Comparison of ENCODE assay signal across 13 mouse cellular contexts in the genomic region with DNA sequence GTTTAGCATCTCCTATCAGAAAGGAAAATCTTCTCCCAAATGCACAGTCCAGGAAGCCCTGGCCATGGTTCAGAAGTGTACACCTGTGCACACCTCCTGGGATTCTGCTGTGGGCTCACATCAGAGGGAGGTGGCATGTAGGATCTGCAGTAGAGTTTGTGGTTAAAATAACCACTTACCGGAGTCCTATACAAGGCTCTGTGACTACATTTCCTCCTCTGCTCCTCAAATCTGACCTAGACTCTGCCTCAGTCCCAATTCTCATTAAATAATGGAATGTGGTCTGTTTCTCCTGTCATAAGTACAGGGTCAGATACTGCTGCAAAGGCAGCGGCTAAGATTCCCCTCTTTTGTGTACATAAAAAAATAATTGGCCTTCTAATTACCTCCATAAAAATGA. TPM values are rescaled to one million over a fixed set of nuclear protein-coding genes. Genes with fewer than 3 reads are reported as not detected.
DNase-seq lines count a peak whose midpoint lies in the region; ATAC-seq lines count a peak whose summit lies in the region.
"Had no signal": no experiment of that assay in that cellular context is flagged by ENCODE, and none has a peak within 500 bp of the region (broad histone marks: within the 10 kb centered on the region; RNA-seq: fewer than 3 reads in every experiment).

No protein-coding gene starts in this region.

- 54% methylated on average over 2 of the region's 2 CpGs for WGBS in hindbrain, embryonic 10.5 days
- 27% methylated on average over 2 of the region's 2 CpGs for WGBS in hindbrain, embryonic 11.5 days
- 48% methylated on average over 2 of the region's 2 CpGs for WGBS in embryonic facial prominence, embryonic 10.5 days
- WGBS in forebrain, embryonic 15.5 days: 21% methylated on average over 2 of the region's 2 CpGs
- 45% methylated on average over 2 of the region's 2 CpGs for WGBS in midbrain, embryonic 11.5 days

- no peaks in the 10 kb centered on the region for H3K9me3 ChIP-seq in hindbrain, embryonic 10.5 days
- no peaks in the 10 kb centered on the region for H3K9me3 ChIP-seq in hindbrain, embryonic 11.5 days (ENCODE audit: control insufficient read depth, low read length)
- H3K9me3 ChIP-seq in embryonic facial prominence, embryonic 10.5 days: no peaks in the 10 kb centered on the region
- no peaks in the 10 kb centered on the region for H3K9me3 ChIP-seq in forebrain, embryonic 15.5 days
- no peaks in the 10 kb centered on the region for H3K9me3 ChIP-seq in midbrain, embryonic 11.5 days (ENCODE audit: control insufficient read depth, low read length)

- no peak overlapping the region for H3K9ac ChIP-seq in hindbrain, embryonic 11.5 days (ENCODE audit: low read depth, low read length)
- H3K9ac ChIP-seq in forebrain, embryonic 15.5 days (replicated peaks): no peak overlapping the region
- H3K9ac ChIP-seq in midbrain, embryonic 11.5 days (ENCODE audit: low read length): no peak overlapping the region

- no peak for ATAC-seq in hindbrain, embryonic 11.5 days (ENCODE audit: low FRiP score)
- peak; percentile 32; the same call in 1 of the 2 replicates for ATAC-seq in forebrain, embryonic 15.5 days (replicated peaks)
- no peak for ATAC-seq in midbrain, embryonic 11.5 days (ENCODE audit: low FRiP score)

- H3K4me3 ChIP-seq in hindbrain, embryonic 10.5 days: 0 out of 2 replicates have a peak overlapping the region, but pooled peaks have one; percentile 47
- H3K4me3 ChIP-seq in hindbrain, embryonic 11.5 days (ENCODE audit: low read depth, low read length): no peak overlapping the region
- peak overlapping the region; percentile 52; the same call in 1 of the 2 replicates for H3K4me3 ChIP-seq in embryonic facial prominence, embryonic 10.5 days
- H3K4me3 ChIP-seq in forebrain, embryonic 15.5 days: peak overlapping the region; percentile 28; the same call in 1 of the 2 replicates
- no peak overlapping the region for H3K4me3 ChIP-seq in midbrain, embryonic 11.5 days (ENCODE audit: low read depth, low read length)

- H3K4me2 ChIP-seq in hindbrain, embryonic 11.5 days (replicated peaks; ENCODE audit: low read depth, low read length): no peak overlapping the region
- peak overlapping the region; percentile 47 for H3K4me2 ChIP-seq in forebrain, embryonic 15.5 days (replicated peaks)
- H3K4me2 ChIP-seq in midbrain, embryonic 11.5 days: peak overlapping the region; percentile 35; the same call in 1 of the 2 replicates

- intact Hi-C loops in gastrocnemius, postnatal 36 days (cut with DNase I): no loop called here
- intact Hi-C loops in gastrocnemius, postnatal 14 days (cut with DNase I; ENCODE audit: low total_unique reads): loop anchor here (5.0 kb wide), 1 partner anchor 403 kb away; no protein-coding TSS in a partner anchor

- peaks cover 78% of the 10 kb centered on the region for H3K27me3 ChIP-seq in hindbrain, embryonic 10.5 days (ENCODE audit: insufficient read depth, poor library complexity, severe bottlenecking)
- peaks cover 10% of the 10 kb centered on the region for H3K27me3 ChIP-seq in hindbrain, embryonic 11.5 days (ENCODE audit: control insufficient read depth, insufficient read depth, low read length)
- peaks cover 70% of the 10 kb centered on the region for H3K27me3 ChIP-seq in embryonic facial prominence, embryonic 10.5 days (replicated peaks; ENCODE audit: low read depth, poor library complexity, severe bottlenecking)
- H3K27me3 ChIP-seq in forebrain, embryonic 15.5 days: peaks cover 18% of the 10 kb centered on the region; the same call in 1 of the 2 replicates
- peaks cover 9% of the 10 kb centered on the region for H3K27me3 ChIP-seq in midbrain, embryonic 11.5 days (ENCODE audit: control insufficient read depth, insufficient read depth, low read length)

- peaks cover 9% of the 10 kb centered on the region; the same call in 1 of the 2 replicates for H3K4me1 ChIP-seq in hindbrain, embryonic 10.5 days (replicated peaks)
- no peaks in the 10 kb centered on the region for H3K4me1 ChIP-seq in hindbrain, embryonic 11.5 days (replicated peaks; ENCODE audit: control insufficient read depth, insufficient read depth, low read length)
- H3K4me1 ChIP-seq in embryonic facial prominence, embryonic 10.5 days: peaks cover 14% of the 10 kb centered on the region
- H3K4me1 ChIP-seq in forebrain, embryonic 15.5 days: peaks cover 13% of the 10 kb centered on the region
- no peaks in the 10 kb centered on the region for H3K4me1 ChIP-seq in midbrain, embryonic 11.5 days (ENCODE audit: control insufficient read depth, insufficient read depth, low read length)

- no peak overlapping the region for H3K27ac ChIP-seq in hindbrain, embryonic 10.5 days
- no peak overlapping the region for H3K27ac ChIP-seq in hindbrain, embryonic 11.5 days (ENCODE audit: low read depth, low read length)
- 0 out of 2 replicates have a peak overlapping the region, but pooled peaks have one; percentile 61 for H3K27ac ChIP-seq in embryonic facial prominence, embryonic 10.5 days (replicated peaks)
- no peak overlapping the region for H3K27ac ChIP-seq in forebrain, embryonic 15.5 days (replicated peaks)
- H3K27ac ChIP-seq in midbrain, embryonic 11.5 days (ENCODE audit: low read depth, low read length): no peak overlapping the region
- H3K27ac ChIP-seq: layer of hippocampus, adult 2 months had no signal

- DNase-seq in hindbrain, embryonic 10.5 days (ENCODE audit: low spot score): no peak
- no peak for DNase-seq in hindbrain, embryonic 11.5 days (ENCODE audit: low spot score)
- DNase-seq in embryonic facial prominence, embryonic 10.5 days (ENCODE audit: low spot score): no peak
- no peak for DNase-seq in midbrain, embryonic 11.5 days (ENCODE audit: low spot score, missing footprints)
- DNase-seq in gastrocnemius, postnatal 36 days: no peak
- DNase-seq in gastrocnemius, postnatal 14 days: no peak
- DNase-seq in Muller cell, postnatal 12 days (ENCODE audit: inconsistent ontology term): no peak

- H3K36me3 ChIP-seq in hindbrain, embryonic 10.5 days: no peaks in the 10 kb centered on the region
- H3K36me3 ChIP-seq in hindbrain, embryonic 11.5 days (ENCODE audit: control insufficient read depth, insufficient read depth, low read length): no peaks in the 10 kb centered on the region
- H3K36me3 ChIP-seq in embryonic facial prominence, embryonic 10.5 days (replicated peaks): no peaks in the 10 kb centered on the region
- H3K36me3 ChIP-seq in forebrain, embryonic 15.5 days: no peaks in the 10 kb centered on the region
- no peaks in the 10 kb centered on the region for H3K36me3 ChIP-seq in midbrain, embryonic 11.5 days (ENCODE audit: control insufficient read depth, insufficient read depth, low read length)

RNA-seq across cellular contexts. Expression of a gene that starts 23.9 kb away (rescaled TPM):
- 5.4 and 5.6 TPM in 2 replicates for polyA plus RNA-seq in hindbrain, embryonic 10.5 days (2016; fragmentation: Nextera tagmentation; extraction: Ambion mirVana)
- 6.8 and 8.3 TPM in 2 replicates for polyA plus RNA-seq in hindbrain, embryonic 11.5 days (2014; fragmentation: Nextera tagmentation; extraction: Ambion mirVana)
- polyA plus RNA-seq in embryonic facial prominence, embryonic 10.5 days (2016; fragmentation: Nextera tagmentation; extraction: Ambion mirVana): 10.1 and 15.6 TPM in 2 replicates
- 0.08 and 0.49 TPM in 2 replicates for polyA plus RNA-seq in forebrain, embryonic 15.5 days (2015; fragmentation: Nextera tagmentation; extraction: Ambion mirVana)
- polyA plus RNA-seq in midbrain, embryonic 11.5 days (2014; fragmentation: Nextera tagmentation; extraction: Ambion mirVana): 5.6 and 6.7 TPM in 2 replicates
- 10 to 100 TPM; 12.3 to 16.3 TPM for total RNA-seq in gastrocnemius, postnatal 36 days (2021)
- total RNA-seq in gastrocnemius, postnatal 14 days (2021): 10 to 100 TPM in 1 of 2 experiments, 1 to 10 TPM in 1; 6.2 to 12.2 TPM
- total RNA-seq: adrenal gland, postnatal 14 days; megakaryocyte progenitor cell, adult 5-6 weeks had no signal
- polyA plus RNA-seq: CD4-positive, CD25-positive, alpha-beta regulatory T cell, adult 4 months had no signal

RNA-seq across cellular contexts. Expression of a gene that starts 50.8 kb away (rescaled TPM):
- polyA plus RNA-seq in hindbrain, embryonic 10.5 days (2016; fragmentation: Nextera tagmentation; extraction: Ambion mirVana): 0.46 and 1.9 TPM in 2 replicates
- polyA plus RNA-seq in hindbrain, embryonic 11.5 days (2014; fragmentation: Nextera tagmentation; extraction: Ambion mirVana): 0.09 and 0.18 TPM in 2 replicates
- 8.8 and 13.1 TPM in 2 replicates for polyA plus RNA-seq in embryonic facial prominence, embryonic 10.5 days (2016; fragmentation: Nextera tagmentation; extraction: Ambion mirVana)
- polyA plus RNA-seq in forebrain, embryonic 15.5 days (2015; fragmentation: Nextera tagmentation; extraction: Ambion mirVana): 18.0 and 21.7 TPM in 2 replicates
- polyA plus RNA-seq in midbrain, embryonic 11.5 days (2014; fragmentation: Nextera tagmentation; extraction: Ambion mirVana): 6.7 and 10.7 TPM in 2 replicates
- total RNA-seq in gastrocnemius, postnatal 36 days (2021): not detected
- total RNA-seq in gastrocnemius, postnatal 14 days (2021): not detected
- total RNA-seq: adrenal gland, postnatal 14 days; heart, postnatal 4 days; megakaryocyte progenitor cell, adult 5-6 weeks had no signal

Comparison
In these comparisons a context has a peak if more than half of its experiments do, and no peak if none do; other contexts are left out.
1. H3K4me3 ChIP-seq: peak in hindbrain, embryonic 10.5 days (single experiment), embryonic facial prominence, embryonic 10.5 days (single experiment) and forebrain, embryonic 15.5 days (single experiment); none in hindbrain, embryonic 11.5 days (single experiment) and midbrain, embryonic 11.5 days (single experiment).